Mouse (Mus musculus): Measurements from ENCODE around the gene Lhx9.
A peak's percentile ranks its signal among the peaks of the same experiment; 100 is the strongest.

Gene Lhx9

GRCm38 (mm10) chr1:138848511-138849109 is at the start of gene Lhx9:
TSS of gene Lhx9 (minus strand) at chr1:138848577.
- DNase-seq (ENCODE audit: low spot score) = peak; percentile 39

GRCm38 (mm10) chr1:138896088-138896487 is 47.7 kb upstream of the Lhx9 start:
- no peak for DNase-seq (ENCODE audit: low spot score)

- no peak for DNase-seq (ENCODE audit: low spot score)
Measured at GRCm38 (mm10) chr1:138877470-138878254, 29.3 kb upstream of the Lhx9 start.

- no peak for DNase-seq (ENCODE audit: low spot score)
Measured at GRCm38 (mm10) chr1:138876371-138877045, 28.1 kb upstream of the Lhx9 start.

GRCm38 (mm10) chr1:138856101-138856950 is 7.9 kb upstream of the Lhx9 start, which contains the start of gene 2310009B15Rik:
TSS of gene 2310009B15Rik (minus strand) at chr1:138856852.
- DNase-seq (ENCODE audit: low spot score) = peak; percentile 84

DNA sequence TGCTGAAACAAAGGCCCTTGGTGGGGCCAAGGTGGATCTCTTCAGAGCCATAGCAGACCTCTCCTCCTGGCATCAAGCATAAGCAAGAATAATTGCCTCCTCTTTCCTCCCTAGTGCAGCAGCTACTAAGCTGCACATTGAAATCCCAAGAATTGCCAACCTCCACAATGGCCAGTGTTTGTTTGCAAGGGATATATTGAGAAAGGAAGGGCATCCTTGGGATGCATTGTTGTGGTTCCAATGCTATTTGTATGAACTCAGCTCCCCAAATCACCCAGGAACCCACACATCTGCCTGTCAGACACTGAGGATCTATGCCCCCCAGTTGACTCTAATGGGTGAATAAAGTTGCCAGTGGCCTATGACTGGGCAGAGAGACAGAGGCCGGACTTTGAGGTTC is 2.4 kb upstream of the Lhx9 start:
- DNase-seq (ENCODE audit: low spot score) = no peak

- DNase-seq (ENCODE audit: low spot score) = no peak
Measured at GRCm38 (mm10) chr1:138850161-138850539, 1.8 kb upstream of the Lhx9 start.

GRCm38 (mm10) chr1:138849531-138850160 is 1.3 kb upstream of the Lhx9 start:
- DNase-seq (ENCODE audit: low spot score) = no peak

- no peak for DNase-seq (ENCODE audit: low spot score)
Measured at GRCm38 (mm10) chr1:138848026-138848425, 351 bp downstream of the Lhx9 start.

- DNase-seq (ENCODE audit: low spot score) = no peak
Measured at GRCm38 (mm10) chr1:138847146-138847545, 1.2 kb downstream of the Lhx9 start.

GRCm38 (mm10) chr1:138846581-138846980 is 1.8 kb downstream of the Lhx9 start:
- no peak for DNase-seq (ENCODE audit: low spot score)

DNA sequence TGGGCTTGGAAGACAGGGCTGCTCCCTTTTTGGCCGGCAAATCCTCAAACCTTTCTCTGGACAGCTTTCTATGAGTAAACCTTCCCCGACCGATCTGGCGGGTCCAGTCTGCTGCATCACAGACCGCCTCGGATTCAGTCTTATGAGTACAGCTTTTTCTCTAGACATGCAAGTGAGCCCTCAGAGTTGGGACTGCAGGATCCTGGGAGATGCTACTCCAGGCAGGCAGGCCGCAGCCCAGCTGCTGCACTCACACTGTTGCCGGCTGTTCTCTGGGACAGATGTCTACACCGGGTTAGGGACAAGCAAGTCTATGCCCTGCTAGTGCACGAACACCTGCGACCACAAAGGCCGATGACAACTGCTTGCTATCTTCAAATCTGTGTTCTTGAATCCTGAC is 2.2 kb downstream of the Lhx9 start:
- no peak for DNase-seq (ENCODE audit: low spot score)

- DNase-seq (ENCODE audit: low spot score) = no peak
Measured at GRCm38 (mm10) chr1:138845481-138845880, 2.9 kb downstream of the Lhx9 start.

DNA sequence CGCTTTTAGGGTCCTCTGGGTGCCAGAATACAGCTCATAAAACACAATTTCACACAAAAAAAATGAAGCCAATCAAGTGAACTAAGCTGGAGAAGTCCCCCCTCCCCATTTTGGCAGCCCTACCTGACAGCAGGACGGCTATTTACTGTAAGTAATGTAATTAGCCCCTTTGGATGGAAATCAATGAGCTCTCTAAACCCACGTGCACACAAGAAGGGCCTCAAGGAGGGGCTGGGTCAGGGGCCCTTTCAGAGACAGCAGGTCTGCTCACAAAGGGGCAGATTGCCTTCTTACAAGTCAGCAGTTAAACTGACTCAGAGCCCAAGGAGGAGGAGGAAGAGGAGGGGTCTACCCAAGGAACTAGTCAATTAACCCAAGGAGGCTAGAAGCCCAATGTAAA is 4.2 kb downstream of the Lhx9 start:
- DNase-seq (ENCODE audit: low spot score) = no peak

GRCm38 (mm10) chr1:138843361-138844091 is 4.9 kb downstream of the Lhx9 start:
- DNase-seq (ENCODE audit: low spot score) = no peak

DNA sequence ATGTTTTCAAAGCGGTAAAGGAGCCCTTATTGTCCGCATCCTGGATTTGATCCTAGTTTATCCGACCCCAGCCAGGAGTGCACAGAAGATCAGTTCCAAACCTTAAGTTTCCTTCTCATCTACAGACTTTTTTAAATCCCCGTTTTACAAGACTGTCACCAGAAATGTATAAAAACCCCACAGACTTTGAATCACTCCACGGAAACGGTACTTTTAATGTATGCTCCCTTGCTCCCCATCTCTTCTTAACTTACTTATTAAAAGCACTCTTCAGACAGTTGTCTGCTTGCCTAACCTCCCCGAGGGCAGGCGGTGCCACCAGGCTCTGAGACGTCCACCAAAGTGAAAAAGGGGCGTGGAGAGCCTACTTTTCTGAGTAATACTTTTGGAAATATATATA is 5.6 kb downstream of the Lhx9 start:
- no peak for DNase-seq (ENCODE audit: low spot score)

DNA sequence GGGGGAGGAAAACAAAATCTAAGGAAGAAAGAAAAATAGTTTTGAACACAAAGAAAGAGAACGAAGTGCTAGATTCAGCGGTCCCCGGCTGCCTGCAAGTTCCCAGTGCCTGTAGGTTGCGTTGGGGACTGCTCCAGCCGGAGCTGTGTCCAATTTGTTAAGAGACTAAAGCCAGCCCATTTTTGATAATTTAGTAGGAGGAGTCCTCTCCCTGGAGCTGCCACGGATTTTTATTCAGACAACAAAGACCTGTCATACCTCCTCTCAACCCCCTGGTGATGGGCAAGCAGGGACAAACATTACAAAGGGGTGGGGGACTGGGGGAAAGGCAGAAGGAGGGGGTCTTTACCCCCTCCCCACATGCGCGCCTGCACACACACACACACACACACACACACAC is 6.1 kb downstream of the Lhx9 start:
- DNase-seq (ENCODE audit: low spot score) = no peak

DNA sequence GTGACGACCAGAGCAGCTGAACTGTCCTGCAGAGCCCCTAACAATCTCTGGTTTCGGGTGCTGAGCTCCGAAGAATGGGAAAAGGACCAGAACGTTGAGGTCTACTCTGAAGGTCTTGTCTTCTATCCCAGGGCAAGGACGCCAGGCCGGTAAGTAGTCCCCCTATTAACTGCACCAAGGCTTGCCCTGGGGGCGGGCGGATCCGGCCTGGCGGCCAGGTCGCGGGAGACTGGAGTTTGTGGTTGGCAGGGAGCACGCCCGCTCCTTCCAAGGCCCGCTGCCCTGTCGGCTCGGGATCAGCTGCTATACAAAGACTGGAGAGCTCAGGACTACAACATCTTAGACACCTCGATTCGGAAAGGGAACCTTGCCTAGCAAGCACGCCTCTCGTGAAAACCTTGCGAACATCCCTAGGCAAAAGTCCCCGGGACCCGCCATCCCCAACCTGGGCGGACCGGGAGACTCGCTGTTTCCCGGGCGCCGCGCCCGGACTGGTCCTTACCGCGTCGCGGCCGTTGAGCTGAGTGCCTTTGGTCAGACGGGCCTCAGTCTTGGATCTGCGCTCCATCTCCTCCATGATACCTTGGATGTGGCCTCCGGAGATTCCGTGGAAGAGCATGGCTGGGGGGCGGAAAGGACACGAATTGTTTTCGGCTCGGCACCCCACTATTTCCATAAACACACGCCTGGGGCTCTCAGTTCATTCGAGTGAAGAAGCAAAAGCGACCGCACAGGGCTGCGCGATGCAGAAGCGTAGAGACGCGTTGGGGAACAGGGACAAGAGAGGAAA is 6.9 kb downstream of the Lhx9 start:
- DNase-seq (ENCODE audit: low spot score) = peak; percentile 11

- no peak for DNase-seq (ENCODE audit: low spot score)
Measured at GRCm38 (mm10) chr1:138840440-138841305, 7.7 kb downstream of the Lhx9 start.

Measured in urinary bladder, postnatal 14 days (tissue).